Mouse (Mus musculus) A20 (cell line): Measurements from ENCODE around the gene Usf3.

Source experiments
- DNase-seq: peaks from one replicate; pipeline ENCODE4 v3.0.0-alpha.2; 2011; ENCODE audit warnings: low read depth, low spot score

The Usf3 gene

DNA sequence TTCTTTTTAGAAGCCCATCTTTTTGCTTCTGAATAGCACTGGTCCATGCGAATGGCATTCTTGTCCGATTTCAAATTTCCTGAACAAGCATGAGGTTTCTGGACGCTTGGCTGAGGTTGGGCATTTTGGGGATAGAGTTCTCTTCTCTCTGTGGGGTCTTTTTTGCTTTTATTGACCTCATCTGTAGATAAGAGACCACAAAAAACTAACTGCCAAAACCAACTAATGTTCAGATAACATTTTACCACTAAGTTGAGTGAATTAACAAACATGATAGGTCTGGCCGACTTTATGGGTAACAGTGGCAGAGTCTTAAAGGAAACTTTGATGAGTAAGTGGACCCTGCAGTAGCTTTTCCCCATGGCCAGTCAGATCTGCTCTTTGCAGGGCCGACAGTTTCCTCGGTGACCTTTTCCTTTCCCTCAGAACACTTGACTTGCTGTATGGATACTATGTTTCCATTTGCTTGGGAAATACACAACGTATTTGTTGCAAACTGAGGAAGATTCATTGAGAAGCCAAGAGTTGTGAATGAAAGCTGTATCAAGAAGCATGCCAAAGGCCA is 1.0 kb downstream of the Usf3 start:
- DNase-seq: no peak

GRCm38 (mm10) chr16:44175001-44175400 is 2.0 kb downstream of the Usf3 start:
- DNase-seq: no peak

- no peak for DNase-seq
These were observed 3.5 kb downstream of the Usf3 start for GRCm38 (mm10) chr16:44176511-44176910.

GRCm38 (mm10) chr16:44178555-44178954 is 5.5 kb downstream of the Usf3 start:
- DNase-seq: no peak

GRCm38 (mm10) chr16:44182597-44182996 is 9.6 kb downstream of the Usf3 start:
- no peak for DNase-seq

GRCm38 (mm10) chr16:44184769-44185168 is 11.7 kb downstream of the Usf3 start:
- DNase-seq: no peak

GRCm38 (mm10) chr16:44187172-44187571 is 14.1 kb downstream of the Usf3 start:
- peak; percentile 63 for DNase-seq

DNA sequence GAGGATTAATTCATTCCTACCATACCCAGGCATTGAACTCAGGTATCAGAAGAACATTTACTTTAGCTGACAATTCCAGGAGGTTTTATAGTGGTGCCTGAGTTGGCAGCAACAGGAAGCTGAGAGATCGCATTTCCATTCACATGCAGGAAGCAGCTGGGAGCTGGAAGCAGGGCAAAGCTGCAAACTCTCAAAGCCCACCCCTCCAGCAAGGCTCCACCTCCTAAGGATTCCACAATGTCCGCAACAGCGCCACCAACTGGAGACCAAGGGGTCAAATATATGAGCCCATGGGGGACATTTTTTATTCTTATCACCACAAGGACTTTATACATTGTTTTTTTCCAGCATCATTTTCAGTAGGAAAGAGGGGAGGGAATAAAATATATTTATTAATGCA is 15.7 kb downstream of the Usf3 start:
- peak; percentile 13 for DNase-seq

DNA sequence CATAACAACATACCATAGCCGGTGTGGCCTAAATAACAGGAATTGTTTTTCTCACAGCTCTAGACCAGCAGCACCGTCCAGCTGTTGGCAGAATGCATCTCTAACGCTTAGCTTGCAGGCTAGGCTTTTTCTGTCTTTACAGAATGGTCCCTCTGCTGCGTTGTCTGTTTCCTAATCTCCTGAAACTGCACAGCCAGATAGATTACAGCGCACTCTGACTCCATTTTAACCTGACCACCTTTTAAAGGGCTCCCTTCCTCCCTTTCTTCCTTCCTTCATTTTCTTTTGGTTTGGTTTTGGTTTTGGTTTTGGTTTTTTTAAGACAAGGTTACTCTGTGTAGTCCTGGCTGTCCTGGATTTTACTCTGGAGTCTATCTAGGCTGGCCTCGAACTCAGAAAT is 17.0 kb downstream of the Usf3 start:
- DNase-seq: peak; percentile 46

GRCm38 (mm10) chr16:44190968-44191367 is 17.9 kb downstream of the Usf3 start:
- DNase-seq: peak; percentile 7

- DNase-seq: peak; percentile 86
These were observed 26.1 kb downstream of the Usf3 start for GRCm38 (mm10) chr16:44199066-44199703.

GRCm38 (mm10) chr16:44200146-44200545 is 27.1 kb downstream of the Usf3 start:
- DNase-seq: no peak

DNA sequence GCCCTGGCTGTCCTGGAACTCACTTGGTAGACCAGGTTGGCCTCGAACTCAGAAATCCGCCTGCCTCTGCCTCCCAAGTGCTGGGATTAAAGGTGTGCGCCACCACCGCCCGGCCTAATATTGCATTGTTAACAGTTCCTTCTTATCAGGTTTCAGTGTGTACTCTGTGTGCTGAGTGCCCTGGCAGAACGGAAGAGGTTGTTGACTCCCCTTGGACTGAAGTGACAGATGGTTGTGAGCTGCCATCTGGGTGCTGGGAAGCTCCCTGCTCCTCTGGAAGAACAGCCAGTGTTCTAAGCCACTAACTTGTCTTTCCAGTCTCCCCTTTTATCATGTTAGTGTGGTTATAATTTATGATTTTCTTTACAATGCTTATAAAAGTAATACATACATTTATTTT is 31.3 kb downstream of the Usf3 start:
- no peak for DNase-seq

DNA sequence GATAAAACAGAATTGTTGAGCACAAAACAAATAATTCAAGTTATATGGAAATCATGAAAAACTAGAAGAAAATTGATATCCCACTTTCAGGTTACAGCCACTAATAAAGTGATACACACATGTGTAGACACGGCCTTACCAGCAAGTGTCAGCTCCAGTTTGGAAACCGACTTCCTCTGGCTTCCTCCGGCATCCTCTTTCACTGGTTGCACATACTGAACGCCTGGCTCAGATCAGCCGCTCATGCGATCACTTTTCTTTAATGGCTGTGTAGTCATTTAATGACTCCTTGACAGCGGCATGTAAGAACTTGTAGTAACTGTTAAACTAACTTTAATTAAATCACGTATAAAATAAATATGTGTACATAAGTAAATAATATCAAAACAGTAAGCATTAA is 32.9 kb downstream of the Usf3 start:
- DNase-seq: no peak

DNA sequence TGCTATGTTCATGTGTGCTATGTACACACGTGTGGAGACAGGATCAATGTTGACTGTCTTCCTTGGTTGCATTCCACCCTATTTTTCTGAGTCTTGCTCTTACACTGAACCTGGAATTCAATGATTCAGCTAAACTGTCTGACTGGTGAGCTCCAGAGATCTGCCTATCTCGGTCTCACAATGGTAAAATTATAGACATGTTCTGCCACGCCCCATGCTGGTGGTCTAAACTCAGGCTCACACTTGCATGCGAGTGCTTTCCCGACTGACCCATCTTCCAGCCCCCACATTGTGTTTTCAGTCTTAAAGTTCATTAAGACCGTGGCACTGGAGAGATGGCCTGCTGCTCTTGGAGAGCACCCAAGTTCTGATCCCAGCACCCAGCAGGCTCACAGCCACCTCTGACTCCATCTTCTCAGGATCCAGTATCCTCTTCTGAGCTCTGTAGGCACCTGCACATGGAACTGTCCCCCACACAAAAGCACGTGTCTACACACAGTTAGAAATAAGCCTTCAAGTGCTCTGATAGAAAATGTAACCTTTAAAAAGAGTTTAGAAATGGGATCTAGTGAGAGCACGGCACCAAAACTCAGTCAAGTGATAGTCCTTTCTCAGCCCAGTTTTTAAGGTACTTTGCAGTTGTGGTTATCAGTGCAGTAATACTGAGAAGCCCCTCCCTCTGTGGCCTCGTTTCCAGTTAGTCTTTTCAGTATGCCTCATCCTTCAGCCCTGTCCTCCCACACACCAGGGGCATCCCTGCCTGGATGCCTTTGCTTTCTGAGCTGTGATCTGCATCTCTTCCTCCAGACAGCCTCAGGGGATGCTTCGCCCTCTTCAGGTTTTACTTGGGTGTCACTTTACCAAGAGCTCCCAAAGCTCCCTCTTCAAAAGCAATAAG is 37.4 kb downstream of the Usf3 start:
- DNase-seq: no peak

DNA sequence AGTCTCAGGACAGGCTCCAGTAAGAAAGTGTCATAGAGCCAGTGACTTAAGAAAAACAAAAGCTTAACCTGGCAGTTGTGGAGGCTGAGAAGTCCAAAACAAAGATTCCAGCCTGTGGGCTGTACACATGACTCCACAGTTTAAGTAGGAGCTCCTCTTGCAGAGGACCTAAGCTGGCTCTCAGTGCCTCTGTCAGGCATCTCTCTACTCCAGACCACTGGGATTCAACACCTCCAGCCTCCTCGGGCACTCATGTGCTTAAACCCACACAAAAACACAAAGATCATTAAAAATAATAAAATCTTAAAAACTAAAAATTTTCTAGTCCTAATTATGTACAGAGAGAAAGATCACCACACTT is 38.0 kb downstream of the Usf3 start:
- no peak for DNase-seq

- peak; percentile 51 for DNase-seq
These were observed 39.7 kb downstream of the Usf3 start for GRCm38 (mm10) chr16:44212703-44213102.

GRCm38 (mm10) chr16:44215513-44215912 is 42.5 kb downstream of the Usf3 start:
- no peak for DNase-seq

- DNase-seq: no peak
These were observed 43.4 kb downstream of the Usf3 start for GRCm38 (mm10) chr16:44216417-44216816.

GRCm38 (mm10) chr16:44221463-44221862 is 48.4 kb downstream of the Usf3 start:
- no peak for DNase-seq

DNA sequence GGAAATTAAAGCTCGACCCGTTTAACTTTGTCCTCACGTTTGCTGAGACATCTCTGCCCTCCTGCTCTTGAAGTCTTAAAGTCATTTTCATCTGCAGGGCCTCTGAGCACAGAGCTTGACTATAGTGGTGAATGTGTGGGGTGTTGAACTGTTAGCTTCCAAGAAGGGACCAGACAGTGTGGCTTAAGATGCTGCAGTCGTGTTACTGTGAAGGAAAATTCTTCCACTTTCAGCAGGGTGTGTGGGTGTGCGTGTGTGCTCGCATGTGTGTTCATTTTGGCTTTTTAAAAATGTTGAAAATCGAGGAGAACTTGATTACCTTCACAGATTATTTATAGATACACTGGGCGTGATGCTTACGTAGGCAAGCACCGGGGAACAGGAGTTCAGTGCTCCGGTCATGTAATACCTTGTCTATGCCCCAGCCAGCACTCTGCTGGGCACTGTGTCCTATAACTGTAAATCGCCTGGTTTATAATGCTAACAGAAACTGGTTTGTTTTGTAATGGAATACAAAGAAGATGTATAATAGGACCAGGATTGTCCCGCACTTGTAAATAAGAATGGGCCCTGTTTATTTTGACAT is 53.8 kb downstream of the Usf3 start:
- DNase-seq: no peak

DNA sequence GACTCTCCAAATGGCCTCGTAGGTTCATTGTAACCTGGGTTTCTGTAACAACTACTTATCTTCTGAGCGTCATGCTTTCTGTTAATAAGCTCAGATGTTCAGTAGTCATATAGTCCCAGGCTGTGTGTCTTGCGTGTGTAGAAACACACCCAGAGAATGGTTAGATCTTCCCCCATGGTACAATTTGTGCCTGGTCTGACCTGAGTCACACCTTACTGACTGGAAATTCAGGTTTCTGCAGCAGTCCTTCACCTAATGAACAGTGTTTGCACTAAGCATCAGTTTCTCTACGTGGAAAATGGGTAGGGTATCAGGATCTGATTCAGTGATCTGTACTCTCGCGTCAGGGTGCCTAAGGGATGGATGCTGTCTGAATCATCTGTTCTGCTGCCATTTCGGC is 60.0 kb downstream of the Usf3 start:
- DNase-seq: no peak
